Mouse (Mus musculus): ENCODE results near the gene 6430548M08Rik.

GRCm38 (mm10) chr8:120150028-120150427, 36.1 kb downstream of the 6430548M08Rik start:
- TF ChIP-seq POLR2AphosphoS5 (IDR thresholded peaks at IDR 0.05; ENCODE audit: insufficient replicate concordance, low read depth, low read length) = no peak
- no peak for TF ChIP-seq CTCF (IDR thresholded peaks at IDR 0.05; ENCODE audit: low read depth, low read length)
- no peak for TF ChIP-seq GATA1 (IDR thresholded peaks at IDR 0.05; ENCODE audit: borderline replicate concordance, low read length)
